Mouse (Mus musculus) stomach, embryonic 14.5 days (tissue): ENCODE data around the gene Tgds. TPM values are rescaled to one million over a fixed set of nuclear protein-coding genes. Genes with fewer than 3 reads are reported as not detected.
A peak's percentile ranks its signal among the peaks of the same experiment; 100 is the strongest.

Experiments
- ATAC-seq: fragments of 200-750 bp; cut with Nextera tagmentation; 2 replicates; pipeline ENCODE4 v1.8.0; 2017; ENCODE audit warnings: low read depth, moderate TSS enrichment; ENCODE audit not compliant: insufficient number of reproducible peaks, insufficient read depth, low FRiP score
- H3K27ac ChIP-seq: fragments of 300-500 bp; sonication (generic); 2 replicates; pipeline ENCODE4 v1.5.1; 2014; ENCODE audit warnings: mild to moderate bottlenecking, low read length, moderate library complexity, mixed read lengths
- H3K27me3 ChIP-seq: fragments of 300-500 bp; sonication (generic); 2 replicates; pipeline ENCODE4 v1.6.1; 2014; ENCODE audit warnings: low read length, control low read depth, mixed read lengths; ENCODE audit not compliant: control insufficient read depth, insufficient read depth
- H3K36me3 ChIP-seq: fragments of 300-500 bp; sonication (generic); 2 replicates; pipeline ENCODE4 v1.6.1; 2014; ENCODE audit warnings: mild to moderate bottlenecking, control low read depth, low read length, moderate library complexity, mixed read lengths; ENCODE audit not compliant: control insufficient read depth, insufficient read depth
- H3K4me1 ChIP-seq: fragments of 300-500 bp; sonication (generic); 2 replicates; pipeline ENCODE4 v1.6.1; 2014; ENCODE audit warnings: low read length, control low read depth, mixed read lengths; ENCODE audit not compliant: control insufficient read depth, insufficient read depth
- H3K4me2 ChIP-seq: fragments of 300-500 bp; sonication (generic); replicated peaks from 2 replicates; pipeline ENCODE4 v1.6.1; 2014; ENCODE audit warnings: low read depth, low read length, control low read depth
- H3K4me3 ChIP-seq: fragments of 300-500 bp; sonication (generic); 2 replicates; pipeline ENCODE4 v1.5.1; 2014; ENCODE audit warnings: low read depth, low read length, control low read depth
- H3K9ac ChIP-seq: fragments of 300-500 bp; sonication (generic); replicated peaks from 2 replicates; pipeline ENCODE4 v1.6.1; 2014; ENCODE audit warnings: low read depth, mild to moderate bottlenecking, control low read depth, low read length, moderate library complexity, mixed read lengths
- H3K9me3 ChIP-seq: fragments of 300-500 bp; sonication (generic); 2 replicates; pipeline ENCODE4 v1.6.1; 2016; ENCODE audit warnings: low read depth, low read length, control low read depth; ENCODE audit not compliant: control insufficient read depth
- WGBS: fragments of 180-500 bp; shearing (Covaris S2); extraction: QIAGEN DNeasy Blood & Tissue Kit; methylation state at CpG from one replicate; pipeline ENCODE4 v1.1.7; 2014; 5-methylcytosine and 5-hydroxymethylcytosine counted together
- polyA plus RNA-seq: library from polyadenylated mRNA; unstranded; fragments of >200 nt; fragmentation: Nextera tagmentation; extraction: Ambion mirVana; gene quantifications from 2 replicates; pipeline ENCODE4 v1.2.1, GENCODE M21; 2014

The Tgds gene
- polyA plus RNA-seq, 1 experiment from 2014 or later: 35.2 TPM

DNA sequence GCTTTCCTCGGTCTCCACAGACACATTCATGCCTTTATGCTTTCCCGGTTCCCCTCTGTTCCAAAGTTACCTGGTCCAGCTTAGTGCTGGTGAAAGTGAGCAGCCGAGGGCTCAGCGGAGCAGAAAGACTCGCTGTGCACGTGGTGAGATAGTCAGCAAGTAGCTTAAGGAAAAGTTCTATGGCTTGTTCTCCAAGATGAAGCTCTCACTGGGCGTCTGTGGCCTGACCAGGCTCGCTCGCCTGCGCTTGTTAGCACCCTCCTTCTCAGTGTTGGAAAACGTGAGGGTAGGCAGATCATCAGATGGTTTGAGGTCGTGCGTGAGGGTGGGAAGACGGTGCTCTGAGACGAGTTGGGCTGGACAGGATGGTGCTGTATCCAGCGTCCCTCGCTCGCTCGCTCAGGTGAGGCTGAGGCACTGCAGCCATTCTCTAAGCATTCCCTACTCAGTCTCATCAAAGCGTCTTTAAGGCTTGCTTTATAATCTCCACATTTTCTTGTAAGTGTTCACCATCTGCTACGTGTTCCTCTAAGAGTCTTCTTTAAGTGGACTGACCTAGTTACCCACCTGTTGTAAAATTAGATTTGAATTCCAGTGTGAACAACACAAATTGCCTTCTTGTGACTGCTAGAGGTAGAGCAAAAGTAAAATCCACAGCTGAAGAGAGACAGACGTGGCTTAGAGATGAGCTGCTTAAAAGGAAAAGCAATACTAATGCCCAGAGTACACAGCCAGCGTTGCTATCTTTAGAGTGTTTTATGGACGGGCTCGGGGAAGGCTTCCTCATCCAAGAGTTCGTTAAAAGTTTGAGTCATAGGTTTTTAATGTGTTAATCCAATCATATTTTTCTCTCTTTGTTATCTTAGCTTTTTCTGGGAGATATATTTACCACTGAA, 18.3 kb upstream of the Tgds start:
- H3K36me3 ChIP-seq: peaks cover 31% of the 10 kb centered on the region
- no peak overlapping the region for H3K4me2 ChIP-seq
- H3K9ac ChIP-seq: no peak overlapping the region
- H3K27me3 ChIP-seq: no peaks in the 10 kb centered on the region
- H3K4me3 ChIP-seq: no peak overlapping the region
- no peak for ATAC-seq
- H3K9me3 ChIP-seq: no peaks in the 10 kb centered on the region
- no peaks in the 10 kb centered on the region for H3K4me1 ChIP-seq
- WGBS: 87% methylated on average over 26 of the region's 26 CpGs
- no peak overlapping the region for H3K27ac ChIP-seq

DNA sequence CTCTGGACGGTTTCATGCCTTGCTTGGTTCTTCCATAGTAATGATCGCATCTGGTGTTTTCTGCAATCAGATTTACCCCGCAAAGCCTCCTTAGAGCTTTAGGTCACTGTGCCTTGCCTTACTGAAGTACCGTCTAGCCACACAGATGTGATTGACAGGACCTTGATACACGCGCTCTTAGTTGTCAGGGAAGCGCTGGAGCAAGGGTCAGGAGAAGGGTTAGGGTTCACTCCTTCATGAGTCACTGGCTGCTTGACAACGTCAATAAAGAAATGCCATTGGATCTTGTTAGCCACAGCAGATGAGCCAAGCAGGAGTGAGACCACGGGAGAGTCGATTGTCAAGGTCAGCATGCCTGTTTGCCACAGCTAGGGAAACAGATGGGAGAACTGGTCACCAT, 16.0 kb upstream of the Tgds start:
- Histone ChIP-seq H3K9me3 (no peaks in the 10 kb centered on the region), H3K4me3 (no peak overlapping the region), H3K36me3 (peaks cover 23% of the 10 kb centered on the region), H3K27me3 (no peaks in the 10 kb centered on the region), H3K27ac (no peak overlapping the region), H3K9ac (no peak overlapping the region), H3K4me1 (no peaks in the 10 kb centered on the region), H3K4me2 (no peak overlapping the region)
- no peak for ATAC-seq
- WGBS: 76% methylated on average over 10 of the region's 10 CpGs

- H3K4me2 ChIP-seq: no peak overlapping the region
- no peaks in the 10 kb centered on the region for H3K4me1 ChIP-seq
- no peak for ATAC-seq
- H3K9ac ChIP-seq: no peak overlapping the region
- H3K36me3 ChIP-seq: peaks cover 18% of the 10 kb centered on the region
- no peaks in the 10 kb centered on the region for H3K9me3 ChIP-seq
- no peak overlapping the region for H3K27ac ChIP-seq
- H3K4me3 ChIP-seq: no peak overlapping the region
- no peaks in the 10 kb centered on the region for H3K27me3 ChIP-seq
- WGBS: 91% methylated on average over 13 of the region's 13 CpGs
Measured at GRCm38 (mm10) chr14:118148046-118148445, 15.5 kb upstream of the Tgds start.

DNA sequence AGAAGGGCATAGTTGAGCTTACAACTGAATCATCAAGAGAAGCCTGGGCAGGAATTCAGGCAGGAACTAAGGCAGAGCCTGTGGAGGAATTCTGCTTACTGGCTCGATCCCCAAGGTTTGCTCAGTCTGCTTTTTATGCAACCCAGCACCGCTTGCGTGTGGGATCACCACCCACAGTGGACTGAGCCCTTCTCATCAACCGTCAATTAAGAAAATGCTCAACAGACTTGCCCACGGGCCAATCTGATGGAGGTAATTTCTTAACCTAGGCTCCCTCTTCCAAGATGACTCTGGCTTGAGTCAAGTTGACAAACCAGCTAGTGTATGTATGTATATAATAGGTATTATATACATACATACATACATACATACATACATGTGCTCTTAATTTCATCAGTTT, 9.7 kb upstream of the Tgds start:
- H3K4me1 ChIP-seq: peaks cover 10% of the 10 kb centered on the region; the same call in 1 of the 2 replicates
- no peak overlapping the region for H3K27ac ChIP-seq
- no peak overlapping the region for H3K4me2 ChIP-seq
- no peaks in the 10 kb centered on the region for H3K9me3 ChIP-seq
- peaks cover 19% of the 10 kb centered on the region for H3K36me3 ChIP-seq
- H3K27me3 ChIP-seq: no peaks in the 10 kb centered on the region
- no peak for ATAC-seq
- no peak overlapping the region for H3K9ac ChIP-seq
- 95% methylated on average over 5 of the region's 5 CpGs for WGBS
- H3K4me3 ChIP-seq: no peak overlapping the region

DNA sequence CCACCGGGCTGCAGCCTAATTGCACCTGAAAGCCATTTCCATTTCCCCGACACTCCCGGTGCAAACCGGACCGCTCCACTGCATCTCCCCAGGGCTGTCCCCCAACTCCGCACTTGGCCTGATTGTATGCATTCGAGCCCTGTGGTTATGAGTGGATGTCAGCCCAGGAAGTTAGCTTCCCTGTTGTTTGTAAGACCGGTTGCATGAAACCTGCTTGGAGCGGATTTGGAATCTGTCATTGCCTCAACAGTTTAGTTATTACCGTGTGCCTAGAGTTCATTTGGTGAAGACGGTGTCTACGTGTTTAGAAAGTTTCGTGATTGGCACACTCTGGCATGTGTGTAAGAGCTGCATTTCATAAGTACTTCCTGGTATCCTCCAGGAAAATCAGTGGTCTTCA, 4.9 kb upstream of the Tgds start:
- H3K27me3 ChIP-seq: no peaks in the 10 kb centered on the region
- no peaks in the 10 kb centered on the region for H3K9me3 ChIP-seq
- peak overlapping the region; percentile 89 for H3K4me3 ChIP-seq
- peaks cover 16% of the 10 kb centered on the region; the same call in 1 of the 2 replicates for H3K4me1 ChIP-seq
- H3K36me3 ChIP-seq: peaks cover 19% of the 10 kb centered on the region; the same call in 1 of the 2 replicates
- peak overlapping the region; percentile 77 for H3K4me2 ChIP-seq
- ATAC-seq: peak; percentile 14
- peak overlapping the region; percentile 58; the same call in 1 of the 2 replicates for H3K27ac ChIP-seq
- H3K9ac ChIP-seq: peak overlapping the region; percentile 83
- WGBS: 2% methylated on average over 13 of the region's 13 CpGs

GRCm38 (mm10) chr14:118136744-118137452, 4.3 kb upstream of the Tgds start, which contains the start of gene Gpr180:
Gene Gpr180, plus strand, starts transcription at chr14:118137158.
- Histone ChIP-seq H3K4me3 (peak within 1 kb of the TSS; percentile 89), H3K9ac (peak within 1 kb of the TSS; percentile 83), H3K36me3 (peaks cover 19% of the 10 kb centered on the region; the same call in 1 of the 2 replicates), H3K9me3 (no peaks in the 10 kb centered on the region), H3K4me2 (peak within 1 kb of the TSS; percentile 77), H3K4me1 (peaks cover 16% of the 10 kb centered on the region; the same call in 1 of the 2 replicates), H3K27me3 (no peaks in the 10 kb centered on the region), H3K27ac (peak within 1 kb of the TSS; percentile 58)
- WGBS: under 1% methylated on average over 77 of the region's 77 CpGs
- ATAC-seq: peak; percentile 95

DNA sequence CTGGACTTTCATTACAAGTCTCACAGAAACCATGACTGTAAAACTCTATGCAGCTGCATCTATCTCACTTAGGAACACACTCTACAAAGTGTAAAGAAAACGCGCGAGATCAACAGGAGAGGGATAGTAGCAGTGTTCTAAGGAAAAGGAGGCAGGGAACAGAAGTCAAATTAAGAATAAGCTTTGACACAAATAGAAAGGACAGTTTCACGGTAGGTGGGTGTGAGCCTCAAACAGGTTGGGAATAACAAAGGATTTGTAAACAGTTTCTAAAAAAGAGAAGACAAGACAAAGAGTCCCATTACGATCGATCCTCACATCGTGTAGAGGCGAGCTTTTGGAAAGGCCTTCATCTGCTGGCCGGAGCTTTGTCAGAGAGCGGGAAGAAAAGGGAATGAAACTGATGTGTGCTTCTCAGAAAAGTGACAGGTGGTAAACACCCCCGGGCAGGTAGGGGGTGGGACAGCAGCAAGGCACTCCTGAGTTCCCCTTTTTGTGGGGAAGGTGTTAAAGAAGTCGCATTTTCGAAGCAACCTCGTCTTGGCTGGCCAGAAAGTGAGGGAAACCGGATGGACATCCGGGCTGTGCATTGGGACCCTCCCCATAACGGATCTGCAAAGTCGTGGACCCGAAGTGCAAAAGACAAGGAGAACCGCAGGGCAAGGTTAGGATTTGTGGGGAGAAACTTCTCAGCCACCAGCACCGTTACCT, 469 bp downstream of the Tgds start:
- H3K27me3 ChIP-seq: no peaks in the 10 kb centered on the region
- peak overlapping the region; percentile 87 for H3K9ac ChIP-seq
- no peaks in the 10 kb centered on the region for H3K9me3 ChIP-seq
- 9% methylated on average over 21 of the region's 21 CpGs for WGBS
- peaks cover 11% of the 10 kb centered on the region; the same call in 1 of the 2 replicates for H3K36me3 ChIP-seq
- peaks cover 14% of the 10 kb centered on the region for H3K4me1 ChIP-seq
- peak overlapping the region; percentile 84 for H3K4me3 ChIP-seq
- peak; percentile 5; the same call in 1 of the 2 replicates for ATAC-seq
- H3K4me2 ChIP-seq: peak overlapping the region; percentile 56
- no peak overlapping the region for H3K27ac ChIP-seq

- Histone ChIP-seq H3K9me3 (no peaks in the 10 kb centered on the region), H3K36me3 (peaks cover 15% of the 10 kb centered on the region), H3K27ac (no peak overlapping the region), H3K4me1 (peaks cover 13% of the 10 kb centered on the region), H3K4me2 (peak overlapping the region; percentile 56), H3K9ac (peak overlapping the region; percentile 87; the same call in 1 of the 2 replicates), H3K27me3 (no peaks in the 10 kb centered on the region), H3K4me3 (peak overlapping the region; percentile 84)
- no peak for ATAC-seq
- WGBS: 76% methylated on average over 7 of the region's 7 CpGs
Measured at GRCm38 (mm10) chr14:118131472-118131871, 1.1 kb downstream of the Tgds start.
